Mouse (Mus musculus): ENCODE results near the gene Nup62. TPM values are rescaled to one million over a fixed set of nuclear protein-coding genes. Genes with fewer than 3 reads are reported as not detected.
A peak's percentile ranks its signal among the peaks of the same experiment; 100 is the strongest.

Nup62 gene
- total and polyA plus RNA-seq, 3 experiments, result 27.1 to 36.0 (median 28.0) TPM

- H3K4me3 ChIP-seq, result peak overlapping the region; percentile 100
- peak overlapping the region; percentile 74 for H3K9ac ChIP-seq (ENCODE audit: low read depth, low read length)
- no peaks in the 10 kb centered on the region for H3K27me3 ChIP-seq (ENCODE audit: control insufficient read depth, insufficient read depth, low read length)
- H3K36me3 ChIP-seq (ENCODE audit: control insufficient read depth, insufficient read depth, low read length), result no peaks in the 10 kb centered on the region
- DNase-seq, result no peak
- peaks cover 6% of the 10 kb centered on the region for H3K4me1 ChIP-seq (ENCODE audit: control insufficient read depth, insufficient read depth, low read length)
- H3K27ac ChIP-seq, result peak overlapping the region; percentile 94
- WGBS, result 60% methylated on average over 8 of the region's 8 CpGs
- intact Hi-C loops (cut with DNase I), result no loop called here
- TF ChIP-seq POLR2A (IDR thresholded peaks at IDR 0.05; ENCODE audit: insufficient read depth, low read depth, low read length), result no peak
- no peak for TF ChIP-seq EP300 (IDR thresholded peaks at IDR 0.05; ENCODE audit: insufficient read depth, low read depth, low read length)
- no peak for TF ChIP-seq CTCF (IDR thresholded peaks at IDR 0.05)
- peaks cover 3% of the 10 kb centered on the region for H3K79me2 ChIP-seq (replicated peaks; ENCODE audit: control insufficient read depth, insufficient read depth, low read length)
Observed at GRCm38 (mm10) chr7:44850789-44851624, 35.1 kb downstream of the Nup62 start.

GRCm38 (mm10) chr7:44851625-44852234, 35.8 kb downstream of the Nup62 start:
- Histone ChIP-seq H3K9ac (ENCODE audit: low read depth, low read length) (no peak overlapping the region), H3K27ac (no peak overlapping the region), H3K27me3 (ENCODE audit: control insufficient read depth, insufficient read depth, low read length) (no peaks in the 10 kb centered on the region), H3K36me3 (ENCODE audit: control insufficient read depth, insufficient read depth, low read length) (no peaks in the 10 kb centered on the region), H3K79me2 (replicated peaks; ENCODE audit: control insufficient read depth, insufficient read depth, low read length) (peaks cover 3% of the 10 kb centered on the region), H3K4me3 (no peak overlapping the region), H3K4me1 (ENCODE audit: control insufficient read depth, insufficient read depth, low read length) (peaks cover 9% of the 10 kb centered on the region)
- no peak for TF ChIP-seq EP300 (IDR thresholded peaks at IDR 0.05; ENCODE audit: insufficient read depth, low read depth, low read length)
- no peak for TF ChIP-seq POLR2A (IDR thresholded peaks at IDR 0.05; ENCODE audit: insufficient read depth, low read depth, low read length)
- TF ChIP-seq CTCF (IDR thresholded peaks at IDR 0.05), result no peak
- WGBS, result 88% methylated on average over 12 of the region's 12 CpGs
- no peak for DNase-seq
- intact Hi-C loops (cut with DNase I), result no loop called here

- Histone ChIP-seq H3K79me2 (replicated peaks; ENCODE audit: control insufficient read depth, insufficient read depth, low read length) (peaks cover 3% of the 10 kb centered on the region), H3K4me3 (no peak overlapping the region), H3K4me1 (ENCODE audit: control insufficient read depth, insufficient read depth, low read length) (peaks cover 9% of the 10 kb centered on the region), H3K27me3 (ENCODE audit: control insufficient read depth, insufficient read depth, low read length) (no peaks in the 10 kb centered on the region), H3K9ac (ENCODE audit: low read depth, low read length) (no peak overlapping the region), H3K27ac (no peak overlapping the region), H3K36me3 (ENCODE audit: control insufficient read depth, insufficient read depth, low read length) (no peaks in the 10 kb centered on the region)
- TF ChIP-seq CTCF (IDR thresholded peaks at IDR 0.05), result no peak
- TF ChIP-seq POLR2A (IDR thresholded peaks at IDR 0.05; ENCODE audit: insufficient read depth, low read depth, low read length), result 0 out of 2 replicates have a peak, but pooled peaks have one; percentile 13
- WGBS, result 88% methylated on average over 36 of the region's 36 CpGs
- intact Hi-C loops (cut with DNase I), result no loop called here
- DNase-seq, result no peak
Observed at GRCm38 (mm10) chr7:44852259-44853027, 36.6 kb downstream of the Nup62 start.

GRCm38 (mm10) chr7:44853065-44853464, 37.2 kb downstream of the Nup62 start:
- no peak for TF ChIP-seq CTCF (IDR thresholded peaks at IDR 0.05)
- TF ChIP-seq EP300 (IDR thresholded peaks at IDR 0.05; ENCODE audit: insufficient read depth, low read depth, low read length), result no peak
- no peak for TF ChIP-seq POLR2A (IDR thresholded peaks at IDR 0.05; ENCODE audit: insufficient read depth, low read depth, low read length)
- intact Hi-C loops (cut with DNase I), result no loop called here
- H3K9ac ChIP-seq (ENCODE audit: low read depth, low read length), result no peak overlapping the region
- H3K27ac ChIP-seq, result no peak overlapping the region
- 92% methylated on average over 2 of the region's 2 CpGs for WGBS
- no peaks in the 10 kb centered on the region for H3K27me3 ChIP-seq (ENCODE audit: control insufficient read depth, insufficient read depth, low read length)
- H3K4me1 ChIP-seq (ENCODE audit: control insufficient read depth, insufficient read depth, low read length), result peaks cover 8% of the 10 kb centered on the region
- H3K79me2 ChIP-seq (replicated peaks; ENCODE audit: control insufficient read depth, insufficient read depth, low read length), result peaks cover 3% of the 10 kb centered on the region
- no peak overlapping the region for H3K4me3 ChIP-seq
- H3K36me3 ChIP-seq (ENCODE audit: control insufficient read depth, insufficient read depth, low read length), result no peaks in the 10 kb centered on the region
- no peak for DNase-seq

GRCm38 (mm10) chr7:44853596-44854355, 37.9 kb downstream of the Nup62 start:
- no peak for DNase-seq
- Histone ChIP-seq H3K9ac (ENCODE audit: low read depth, low read length) (peak overlapping the region; percentile 86), H3K4me3 (peak overlapping the region; percentile 59), H3K27me3 (ENCODE audit: control insufficient read depth, insufficient read depth, low read length) (no peaks in the 10 kb centered on the region), H3K36me3 (ENCODE audit: control insufficient read depth, insufficient read depth, low read length) (no peaks in the 10 kb centered on the region), H3K27ac (peak overlapping the region; percentile 98), H3K4me1 (ENCODE audit: control insufficient read depth, insufficient read depth, low read length) (peaks cover 8% of the 10 kb centered on the region), H3K79me2 (replicated peaks; ENCODE audit: control insufficient read depth, insufficient read depth, low read length) (peaks cover 3% of the 10 kb centered on the region)
- no peak for TF ChIP-seq CTCF (IDR thresholded peaks at IDR 0.05)
- TF ChIP-seq POLR2A (IDR thresholded peaks at IDR 0.05; ENCODE audit: insufficient read depth, low read depth, low read length), result no peak
- TF ChIP-seq EP300 (IDR thresholded peaks at IDR 0.05; ENCODE audit: insufficient read depth, low read depth, low read length), result no peak
- WGBS, result 14% methylated on average over 26 of the region's 26 CpGs
- intact Hi-C loops (cut with DNase I), result loop anchor here (2.0 kb wide), 1 partner anchor 15 kb away; the partner anchor contains the start of gene Ptov1

Measured in heart, adult 2 months (tissue).